Mouse (Mus musculus) activated CD4-positive, CD25-positive, alpha-beta regulatory T cell, adult 4 months (primary cell): ENCODE measurements around the gene Edar. TPM values are rescaled to one million over a fixed set of nuclear protein-coding genes. Genes with fewer than 3 reads are reported as not detected.

Experiments
- ATAC-seq: one replicate; pipeline ENCODE4 v1.8.0; 2017
- polyA plus RNA-seq, 2 experiments: library from polyadenylated mRNA; unstranded; fragments of 100-300 nt; shearing (Covaris generic); gene quantifications; one replicate each; pipeline ENCODE4 v1.2.1; 2017

Gene Edar
- polyA plus RNA-seq, 2 experiments from 2014 or later, result 0.09 TPM; not detected in 1

DNA sequence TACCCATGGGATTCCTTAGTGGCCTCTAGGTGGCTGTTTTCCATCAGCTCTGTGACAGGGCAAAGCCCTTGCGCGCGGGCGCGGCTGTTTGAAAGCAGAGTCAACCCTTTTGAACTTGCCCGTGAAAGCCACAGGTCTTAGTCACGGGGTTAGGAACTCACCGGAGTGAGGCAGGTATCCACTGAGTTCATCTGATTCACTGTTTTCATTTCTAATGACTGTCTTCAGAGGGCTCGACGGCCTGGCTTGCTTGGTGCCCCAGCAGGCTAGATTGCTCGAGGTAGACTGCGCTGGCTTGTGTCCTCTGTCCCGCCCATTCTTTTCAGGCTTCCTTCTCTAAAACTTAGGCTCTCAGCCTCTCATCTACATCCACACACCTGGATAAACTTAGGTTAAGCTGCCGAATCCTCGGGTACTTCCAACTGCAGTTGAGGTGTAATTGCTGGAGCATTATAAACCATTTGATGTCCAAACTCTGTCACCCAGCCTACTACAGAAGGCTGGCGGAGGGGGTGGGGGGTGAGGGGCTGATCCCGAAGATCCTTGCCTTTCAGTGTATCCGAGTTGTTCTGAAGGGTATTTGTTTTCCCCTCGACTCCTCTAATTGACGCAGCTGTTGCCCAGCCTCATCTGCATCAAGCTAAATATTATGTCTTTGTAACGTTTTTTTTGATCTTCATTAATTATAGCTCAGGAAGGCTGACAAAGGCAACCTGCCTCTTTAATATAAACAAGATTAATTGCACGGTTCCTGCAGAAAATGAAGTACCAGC is 24.0 kb downstream of the Edar start:
- no peak for ATAC-seq

DNA sequence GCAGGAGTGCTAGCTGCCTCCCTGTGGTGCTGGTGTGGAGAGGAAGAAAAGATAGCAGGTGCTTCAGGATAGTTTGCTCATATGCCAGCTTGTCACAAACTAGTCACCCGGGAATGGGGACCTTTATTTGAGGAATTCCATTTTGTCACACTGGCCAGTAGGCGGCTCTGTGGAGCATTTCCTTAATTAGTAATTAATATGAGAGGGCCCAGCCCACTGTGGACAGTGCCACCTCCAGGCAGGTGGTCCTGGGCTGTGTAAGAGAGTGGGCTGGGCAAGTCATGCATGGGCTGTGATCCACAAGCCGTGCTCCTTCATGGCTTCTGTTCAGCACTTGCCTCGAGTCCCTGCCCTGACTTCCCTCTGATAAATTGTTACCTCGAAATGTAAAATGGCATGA is 26.7 kb downstream of the Edar start:
- ATAC-seq, result no peak

- ATAC-seq, result no peak
These were observed 30.8 kb downstream of the Edar start for GRCm38 (mm10) chr10:58644671-58645070.

- no peak for ATAC-seq
These were observed 31.3 kb downstream of the Edar start for GRCm38 (mm10) chr10:58644194-58644593.

- ATAC-seq, result no peak
These were observed 32.5 kb downstream of the Edar start for GRCm38 (mm10) chr10:58643001-58643400.

DNA sequence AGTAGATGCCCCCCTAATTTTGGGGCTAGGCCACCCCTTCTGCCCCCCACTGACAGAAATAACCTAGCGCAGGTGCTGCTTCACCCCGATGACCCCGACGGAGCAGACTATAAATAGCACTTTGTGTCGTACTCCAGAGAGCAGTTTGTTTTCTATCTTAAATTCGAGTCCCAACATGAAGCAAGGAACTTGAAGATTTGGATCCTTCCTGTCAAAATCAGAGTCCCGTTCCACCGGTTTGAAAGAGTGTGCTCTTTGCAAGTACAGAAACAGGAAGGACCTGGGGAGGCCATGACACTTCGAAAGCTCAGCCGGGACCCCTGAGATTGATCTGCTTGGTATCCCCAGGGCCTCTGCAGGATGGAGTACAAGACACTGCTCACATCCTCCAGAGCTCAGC is 33.8 kb downstream of the Edar start:
- no peak for ATAC-seq

- no peak for ATAC-seq
These were observed 34.7 kb downstream of the Edar start for GRCm38 (mm10) chr10:58640446-58641400.

DNA sequence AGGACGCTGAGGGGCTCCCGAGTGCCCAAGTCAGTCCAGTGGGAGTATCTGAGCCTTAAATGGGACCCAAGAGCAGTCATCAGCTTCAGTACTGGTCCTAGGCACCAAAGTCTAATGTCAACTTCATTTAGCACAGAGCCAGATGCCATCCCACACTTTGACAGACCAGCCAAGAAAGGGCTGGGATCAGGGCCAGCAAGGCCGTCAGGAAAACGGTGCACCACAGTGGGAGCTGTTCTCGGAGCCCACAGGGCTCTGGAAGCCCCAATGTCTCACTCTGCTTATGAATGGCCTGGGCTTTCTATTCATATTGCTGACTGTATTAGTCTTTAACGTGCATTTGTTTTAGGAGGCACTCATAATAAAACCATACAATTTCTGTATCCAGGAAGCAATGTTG is 36.2 kb downstream of the Edar start:
- ATAC-seq, result no peak

- ATAC-seq, result no peak
These were observed 38.9 kb downstream of the Edar start for GRCm38 (mm10) chr10:58636431-58637080.

GRCm38 (mm10) chr10:58633507-58633906 is 41.9 kb downstream of the Edar start:
- ATAC-seq, result no peak

GRCm38 (mm10) chr10:58627569-58627968 is 47.9 kb downstream of the Edar start:
- ATAC-seq, result no peak

DNA sequence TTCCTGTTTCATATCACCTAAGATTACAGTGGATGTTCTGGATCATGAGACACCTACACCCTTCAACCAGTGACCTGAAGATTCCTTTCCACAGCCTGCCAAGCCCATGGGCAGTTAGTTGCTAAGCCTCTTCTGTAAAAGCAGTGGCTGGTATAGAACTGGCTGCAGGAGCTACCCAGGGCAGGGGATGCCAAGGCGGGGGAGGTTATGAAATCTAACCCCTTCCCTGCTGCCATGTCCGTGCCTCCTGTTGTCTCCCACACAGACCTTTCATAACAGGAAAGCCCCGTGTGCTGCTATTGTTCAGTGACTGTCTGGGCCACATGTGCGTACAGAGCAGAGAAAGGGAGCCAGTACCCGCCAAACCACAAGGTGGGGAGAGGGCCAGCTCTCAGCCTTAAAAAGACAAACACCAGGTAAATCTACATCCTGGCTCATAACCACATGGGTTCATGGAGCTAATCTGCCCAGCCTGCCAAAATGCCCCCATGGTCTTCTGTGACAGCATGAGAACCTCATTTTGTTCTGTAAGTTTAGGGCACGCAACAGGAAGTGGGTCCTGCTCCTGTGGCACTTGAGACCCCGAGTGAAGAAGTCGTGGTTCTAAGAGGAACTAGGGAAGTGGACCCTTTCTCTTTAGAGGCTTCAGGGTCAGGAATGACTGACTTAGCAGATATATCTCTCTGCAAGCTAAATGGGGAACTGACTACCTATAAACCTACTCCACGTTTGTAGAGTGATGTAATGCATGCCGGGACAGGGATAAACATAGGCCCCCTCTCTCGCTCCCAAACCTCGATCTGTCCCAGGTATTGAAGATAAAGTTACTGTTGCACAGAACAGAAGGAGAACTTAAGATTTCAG is 50.4 kb downstream of the Edar start:
- no peak for ATAC-seq

- ATAC-seq, result no peak
These were observed 56.2 kb downstream of the Edar start for GRCm38 (mm10) chr10:58619266-58619665.

DNA sequence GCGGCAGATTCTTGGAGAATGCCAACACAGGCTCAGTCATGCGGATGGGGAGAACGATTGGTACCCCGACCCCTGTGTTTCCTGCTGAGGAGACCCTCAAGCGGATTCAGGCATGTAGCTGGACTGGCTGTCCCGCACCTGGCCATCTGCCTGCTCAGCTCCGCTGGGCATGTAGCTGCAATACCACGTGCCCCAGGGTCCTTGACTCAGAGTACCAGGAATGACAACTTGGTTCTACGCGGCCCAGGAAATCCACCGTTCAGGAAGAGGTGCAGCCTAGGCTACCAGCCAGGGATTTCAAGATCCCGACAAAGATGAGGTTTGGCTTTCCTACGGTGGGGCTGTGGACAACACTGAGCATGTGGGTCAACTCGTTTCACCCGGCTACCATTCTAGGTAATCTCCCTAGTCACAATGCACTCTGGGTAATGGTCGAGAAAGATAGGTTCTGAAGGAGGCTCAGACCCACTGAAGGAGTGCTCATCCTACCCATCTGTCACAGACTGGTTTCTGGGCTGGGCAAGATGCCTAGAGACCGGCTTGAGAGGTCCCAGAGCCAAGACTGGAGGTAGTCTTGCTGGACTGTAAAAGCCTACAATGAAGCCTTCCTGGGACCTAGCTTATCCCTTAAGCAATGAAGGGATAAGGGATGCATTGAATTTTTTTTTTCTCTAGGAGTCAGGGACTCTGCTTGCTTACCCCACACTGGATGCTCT is 56.8 kb downstream of the Edar start:
- no peak for ATAC-seq

DNA sequence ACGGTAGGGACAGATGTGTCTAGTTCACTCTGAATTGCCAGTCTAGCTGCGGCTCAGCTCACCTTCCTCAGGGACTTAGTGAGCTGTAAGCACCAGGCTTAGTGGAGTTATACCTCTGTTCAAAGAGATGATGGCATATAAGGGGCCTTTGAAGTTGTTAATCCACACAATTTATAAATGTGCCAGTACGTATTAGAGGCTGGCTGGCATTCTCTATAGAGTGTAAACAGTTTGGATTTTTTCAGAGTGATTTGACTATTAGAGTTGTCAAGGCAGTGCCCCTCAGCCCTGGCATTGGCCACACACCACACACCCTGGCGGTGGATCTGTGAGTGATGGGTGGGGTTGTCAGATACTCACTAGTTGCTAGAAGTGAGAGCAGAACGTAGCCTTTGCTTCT is 58.9 kb downstream of the Edar start:
- no peak for ATAC-seq

DNA sequence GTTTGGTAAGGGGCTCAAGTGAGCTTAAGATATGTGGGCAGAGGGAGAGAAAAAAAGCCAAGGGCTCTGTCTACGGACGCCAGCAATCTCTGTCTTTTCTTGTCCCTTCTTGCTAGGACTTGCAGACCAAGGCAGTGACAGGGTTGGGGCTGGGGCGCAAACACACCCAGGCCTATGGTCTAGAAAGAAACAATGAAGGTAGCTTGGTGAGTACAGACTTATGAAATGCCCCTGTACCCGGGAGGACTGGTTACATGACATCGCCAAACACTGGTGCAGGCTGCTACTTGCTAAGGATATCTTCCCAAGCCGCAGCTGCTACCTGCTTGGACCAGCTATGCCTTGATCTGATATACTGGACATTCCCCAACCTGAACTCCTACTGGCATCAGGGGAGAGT is 60.9 kb downstream of the Edar start:
- no peak for ATAC-seq

DNA sequence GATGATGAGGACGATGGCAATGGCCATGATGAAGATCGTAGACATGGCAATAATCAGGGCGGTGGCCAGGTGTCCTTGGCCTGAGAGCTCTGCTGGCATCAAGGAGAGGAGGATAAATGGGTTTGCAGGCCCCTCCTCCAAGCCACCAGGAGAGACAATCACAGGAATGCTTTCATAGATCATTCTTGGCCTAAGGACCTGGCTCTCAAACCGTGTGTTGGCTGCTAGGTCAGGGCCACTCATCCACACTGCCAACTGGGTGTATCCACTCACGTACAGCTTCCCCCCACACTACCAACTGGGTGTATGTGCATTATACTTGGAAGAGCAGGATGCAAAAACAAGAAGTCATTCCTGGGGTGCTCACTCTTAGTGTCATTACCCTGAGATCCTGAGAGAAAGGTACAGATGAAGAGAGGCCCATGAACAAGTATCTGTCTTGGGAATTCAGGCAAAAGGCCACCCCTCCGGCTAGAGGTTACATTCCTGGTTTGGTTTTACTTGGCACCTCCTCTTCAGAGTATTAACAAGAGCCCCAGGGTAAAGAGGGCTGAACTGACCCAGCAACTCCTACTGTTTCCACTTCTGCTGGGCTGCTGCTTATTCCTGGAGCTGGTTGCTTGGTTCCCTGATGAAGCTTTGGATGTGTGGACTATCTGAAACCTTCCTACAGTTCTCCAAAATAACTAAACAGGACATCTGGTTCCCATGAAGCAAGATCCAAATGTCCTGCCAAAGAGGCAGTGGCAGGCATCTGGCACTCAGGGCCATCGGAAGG is 64.8 kb downstream of the Edar start:
- no peak for ATAC-seq

- ATAC-seq, result no peak
These were observed 66.6 kb downstream of the Edar start for GRCm38 (mm10) chr10:58608858-58609257.

GRCm38 (mm10) chr10:58606356-58606755 is 69.1 kb downstream of the Edar start:
- ATAC-seq, result no peak

GRCm38 (mm10) chr10:58604779-58605178 is 70.7 kb downstream of the Edar start:
- ATAC-seq, result no peak

DNA sequence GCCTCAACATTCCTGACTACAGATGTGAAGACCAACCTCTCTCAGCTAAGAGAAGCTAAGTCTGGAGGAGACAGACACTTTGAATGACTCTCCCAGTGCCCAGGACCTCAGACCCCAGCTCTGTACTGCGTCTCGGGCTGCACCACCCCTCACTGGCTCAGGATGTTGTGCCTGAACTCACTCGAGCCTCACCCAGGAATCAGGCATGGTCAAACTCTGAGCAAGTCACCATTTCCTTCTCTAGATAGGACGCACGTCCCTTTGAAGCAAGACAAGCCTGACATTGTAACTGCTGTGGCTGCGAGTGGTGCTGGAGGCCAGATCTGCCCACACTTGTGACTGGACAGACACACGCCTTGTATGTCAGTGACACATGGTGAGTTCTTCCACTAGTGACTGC is 73.5 kb downstream of the Edar start:
- no peak for ATAC-seq
